Mouse (Mus musculus) lung, postnatal 10 days (tissue): ENCODE results near the gene Polr3a.

Source experiments
- DNase-seq: peaks from one replicate; pipeline ENCODE4 v3.0.0; 2021

Polr3a gene

GRCm38 (mm10) chr14:24486773-24487227, at the start of gene Polr3a, which contains the start of gene Rps24:
Gene Polr3a (minus strand): TSS chr14:24487058.
Gene Rps24 (plus strand): TSS chr14:24487125.
- peak; percentile 93 for DNase-seq

GRCm38 (mm10) chr14:24534865-24535545, 48.1 kb upstream of the Polr3a start:
- DNase-seq, result no peak

- DNase-seq, result no peak
Observed at GRCm38 (mm10) chr14:24530228-24530627, 43.4 kb upstream of the Polr3a start.

GRCm38 (mm10) chr14:24526440-24526839, 39.6 kb upstream of the Polr3a start:
- no peak for DNase-seq

DNA sequence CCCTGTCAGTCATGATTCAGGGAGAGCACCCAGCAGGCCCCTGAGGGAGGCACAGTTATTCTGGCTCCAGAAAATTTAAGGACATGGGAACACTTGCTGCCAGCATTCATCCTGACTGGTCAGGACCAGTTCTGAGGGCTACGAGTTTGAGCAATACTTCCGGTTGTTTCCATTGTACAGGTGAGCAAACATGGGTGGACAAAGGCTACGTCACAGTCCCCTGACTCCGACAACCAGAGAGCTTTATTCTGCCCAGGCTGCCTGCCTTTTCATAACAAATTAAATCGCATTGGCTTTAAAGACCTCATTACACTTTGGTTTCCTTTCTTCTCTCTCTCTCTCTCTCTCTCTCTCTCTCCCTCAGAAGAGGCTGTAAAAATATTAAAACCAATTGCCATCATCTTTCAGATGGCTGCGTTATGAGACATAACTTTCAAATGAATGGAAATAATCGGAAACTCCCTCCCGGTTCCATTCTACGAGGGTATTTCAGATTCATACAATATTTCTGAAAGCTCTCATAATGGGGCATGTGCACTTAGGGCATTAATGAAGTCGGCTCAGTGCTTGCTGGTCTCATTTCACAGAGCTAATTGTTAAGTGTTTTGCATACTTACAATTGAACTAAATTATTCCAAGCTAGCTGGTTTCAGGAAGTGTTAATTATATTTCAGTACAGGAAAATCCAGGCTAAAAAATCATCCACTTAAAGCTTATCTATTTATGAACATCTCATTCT, 39.0 kb upstream of the Polr3a start:
- DNase-seq, result no peak

DNA sequence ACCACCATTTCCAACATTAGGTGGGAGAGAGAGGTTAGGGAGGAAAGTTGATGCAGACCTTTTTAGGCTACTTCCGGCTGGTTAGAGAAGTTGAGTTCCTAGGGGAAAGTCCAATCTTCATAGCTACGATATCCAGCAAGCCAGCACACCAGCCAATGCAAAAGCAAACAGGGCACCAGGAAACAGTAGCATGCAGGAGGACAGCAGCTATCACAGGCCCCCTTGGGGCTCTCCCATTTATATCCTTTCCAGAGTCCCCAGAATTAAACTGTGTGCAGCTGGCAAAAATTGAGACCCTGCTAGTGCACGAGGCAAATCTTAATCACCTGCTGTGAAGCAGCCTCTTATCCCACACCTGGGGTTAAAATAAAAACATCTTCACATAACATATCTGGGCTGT, 38.3 kb upstream of the Polr3a start:
- no peak for DNase-seq

DNA sequence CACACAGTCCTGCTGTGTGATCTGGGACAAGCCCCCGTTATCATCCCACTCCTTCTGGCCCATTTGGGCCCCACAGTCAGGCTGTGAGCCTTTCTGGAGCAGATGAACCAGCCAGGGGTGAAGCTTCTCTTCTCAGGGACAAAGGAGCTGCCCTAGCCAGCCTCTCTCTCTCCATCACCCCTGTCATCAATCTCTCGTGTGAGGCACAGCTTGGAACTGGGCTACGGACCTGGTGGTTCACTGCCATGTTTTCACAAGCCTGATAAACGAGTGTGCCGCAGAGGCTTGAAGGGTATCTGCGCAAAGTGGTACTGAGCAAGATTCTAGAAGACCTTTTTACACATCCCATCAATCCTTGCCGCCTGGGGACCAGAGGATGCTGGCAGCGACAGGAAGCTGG, 34.7 kb upstream of the Polr3a start:
- DNase-seq, result no peak

- DNase-seq, result no peak
Observed at GRCm38 (mm10) chr14:24512527-24513161, 25.8 kb upstream of the Polr3a start.

DNA sequence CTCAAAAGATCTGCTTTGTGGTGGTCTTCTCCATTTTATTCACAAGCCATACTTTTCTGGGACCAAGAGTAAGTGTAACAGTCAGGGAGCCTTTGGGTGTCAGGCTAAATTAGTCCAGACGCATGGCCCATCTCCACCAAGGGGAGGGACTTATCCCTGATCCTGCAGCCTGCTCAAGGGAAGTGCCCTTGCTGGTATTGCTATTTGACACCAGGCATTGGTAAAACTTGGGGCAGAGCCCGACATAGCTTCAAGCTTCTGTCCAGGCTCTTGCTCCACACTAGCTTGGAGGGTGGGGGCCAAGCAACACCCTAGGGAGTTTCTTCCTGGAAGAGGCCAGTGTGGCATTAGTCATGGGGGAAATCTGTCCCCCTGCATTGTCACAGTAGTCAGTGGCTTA, 23.8 kb upstream of the Polr3a start:
- DNase-seq, result no peak

- DNase-seq, result no peak
Observed at GRCm38 (mm10) chr14:24510218-24510617, 23.4 kb upstream of the Polr3a start.

DNA sequence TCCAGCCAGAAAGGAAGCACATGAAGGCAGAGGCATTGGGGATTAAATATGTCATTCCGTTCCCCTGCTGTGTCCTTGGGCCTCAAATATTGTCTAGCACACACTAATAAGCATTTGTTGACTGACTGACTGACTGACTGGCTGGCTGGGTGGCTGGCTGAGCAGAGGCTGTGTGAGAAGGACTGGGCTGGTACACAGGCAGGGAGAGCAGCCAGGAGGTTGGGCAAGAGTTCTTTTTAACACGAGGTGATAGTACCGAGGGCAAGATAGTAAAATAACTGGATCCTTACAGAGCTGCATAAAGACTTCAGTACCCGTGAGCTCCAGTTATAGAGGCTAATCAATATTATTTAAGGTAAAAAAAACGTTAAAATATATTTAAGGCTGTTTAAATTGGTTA, 22.7 kb upstream of the Polr3a start:
- no peak for DNase-seq

DNA sequence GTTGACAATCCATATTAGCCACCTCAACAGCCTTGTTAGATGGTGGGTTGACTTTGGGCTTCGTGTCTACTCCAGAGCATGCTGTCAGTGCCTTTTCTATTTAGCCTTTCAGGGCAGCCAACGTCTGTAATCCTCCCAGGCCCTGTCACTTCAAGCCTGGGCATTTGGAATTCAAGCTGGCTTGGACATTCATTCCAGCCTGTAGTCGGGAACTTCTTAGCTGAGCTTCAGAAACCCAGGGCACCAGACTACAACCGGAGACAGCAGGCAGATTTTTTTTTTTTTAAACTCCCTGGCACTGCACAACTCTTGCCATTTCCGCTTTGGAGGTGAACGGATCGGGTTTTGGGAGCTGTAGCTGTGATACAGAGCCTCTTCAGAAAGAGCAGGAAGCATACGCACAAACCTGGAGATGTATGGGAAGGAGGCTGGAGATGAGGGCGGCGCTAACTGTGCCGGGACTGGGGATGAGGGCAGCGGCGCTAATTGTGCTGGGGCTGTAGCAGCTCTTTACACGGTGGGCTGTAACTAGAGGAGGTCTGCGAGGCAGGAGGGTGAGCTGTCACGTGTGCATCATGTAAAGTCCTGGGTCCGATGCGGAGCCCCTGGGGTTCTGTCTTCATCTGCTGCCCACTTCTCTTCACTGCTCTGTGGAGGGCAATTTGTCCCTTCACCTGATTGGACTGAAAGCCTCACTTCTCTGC, 21.4 kb upstream of the Polr3a start:
- DNase-seq, result no peak

GRCm38 (mm10) chr14:24507452-24508069, 20.7 kb upstream of the Polr3a start:
- DNase-seq, result no peak

DNA sequence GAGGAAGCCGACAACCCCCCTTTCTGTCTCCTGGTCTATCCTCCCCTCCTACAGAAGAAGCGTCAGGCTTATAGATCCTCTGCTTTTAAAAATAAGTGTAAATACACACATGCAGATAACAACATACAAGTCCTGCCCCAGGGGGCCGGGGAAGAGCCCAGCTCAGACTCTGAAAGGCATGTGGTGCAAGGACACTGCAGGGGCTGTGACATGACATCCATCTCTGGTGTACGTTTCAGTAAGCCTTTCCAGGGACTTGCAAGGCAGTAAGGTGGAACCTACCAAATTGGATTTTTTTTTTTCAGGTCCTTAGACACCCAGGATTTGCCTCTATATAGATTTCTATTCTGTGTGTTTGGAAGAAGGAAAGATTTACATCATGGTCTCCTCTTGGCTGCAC, 14.4 kb upstream of the Polr3a start:
- no peak for DNase-seq

GRCm38 (mm10) chr14:24500845-24501186, 14.0 kb upstream of the Polr3a start:
- no peak for DNase-seq

- peak; percentile 92 for DNase-seq
Observed at GRCm38 (mm10) chr14:24500091-24500844, 13.4 kb upstream of the Polr3a start.

DNA sequence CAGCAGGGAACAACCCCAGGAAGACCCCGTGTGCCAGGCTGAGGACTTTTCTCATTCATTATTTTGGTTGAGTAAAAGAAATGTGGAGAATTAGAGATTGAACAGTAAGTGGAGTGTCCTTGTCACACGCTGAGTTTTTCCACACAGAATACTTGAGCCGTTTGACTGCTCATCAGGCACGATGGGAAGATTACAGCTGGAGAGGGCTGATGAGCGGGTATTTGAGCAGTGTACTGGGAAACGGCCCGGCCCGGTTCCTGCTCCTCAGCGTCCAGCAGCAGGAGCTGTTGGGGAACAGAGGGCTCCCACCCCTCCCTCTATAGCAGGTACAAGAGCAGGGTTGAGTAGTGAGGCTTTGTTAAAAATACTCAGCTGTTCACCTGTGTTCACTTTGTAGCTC, 12.6 kb upstream of the Polr3a start:
- DNase-seq, result no peak

DNA sequence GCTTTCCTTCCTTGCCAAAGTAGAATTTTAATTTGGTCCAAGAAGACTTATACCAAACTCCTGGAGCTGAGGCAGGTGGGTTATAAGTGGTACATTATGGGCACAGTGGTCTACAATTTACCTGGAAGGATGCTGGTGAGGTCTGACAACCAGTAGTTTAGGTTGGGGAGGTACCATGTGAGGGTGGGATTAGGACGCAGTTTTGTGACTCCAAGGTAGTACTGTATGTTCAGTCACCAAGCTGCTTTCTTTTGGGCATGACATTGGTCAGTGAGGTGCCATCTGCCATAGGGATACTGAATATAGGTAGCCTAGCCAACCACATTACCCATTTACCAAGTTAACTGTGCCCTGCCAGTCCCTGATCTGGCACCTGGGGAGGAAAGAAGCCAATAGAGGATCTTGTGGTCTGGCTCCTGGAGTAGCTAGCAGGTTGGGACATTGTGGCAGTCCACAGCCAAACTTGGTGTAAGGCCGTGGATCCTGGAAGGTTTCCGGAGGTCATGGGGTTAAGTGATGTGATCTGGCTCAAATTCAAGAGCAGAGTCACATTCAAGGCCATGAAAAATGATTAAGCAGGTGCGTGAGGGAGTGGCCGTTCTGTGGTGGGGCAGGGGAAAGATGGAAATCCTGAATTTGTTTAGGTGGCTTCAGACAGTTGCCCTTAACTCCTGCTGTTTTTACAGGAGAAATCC, 11.8 kb upstream of the Polr3a start:
- DNase-seq, result no peak

DNA sequence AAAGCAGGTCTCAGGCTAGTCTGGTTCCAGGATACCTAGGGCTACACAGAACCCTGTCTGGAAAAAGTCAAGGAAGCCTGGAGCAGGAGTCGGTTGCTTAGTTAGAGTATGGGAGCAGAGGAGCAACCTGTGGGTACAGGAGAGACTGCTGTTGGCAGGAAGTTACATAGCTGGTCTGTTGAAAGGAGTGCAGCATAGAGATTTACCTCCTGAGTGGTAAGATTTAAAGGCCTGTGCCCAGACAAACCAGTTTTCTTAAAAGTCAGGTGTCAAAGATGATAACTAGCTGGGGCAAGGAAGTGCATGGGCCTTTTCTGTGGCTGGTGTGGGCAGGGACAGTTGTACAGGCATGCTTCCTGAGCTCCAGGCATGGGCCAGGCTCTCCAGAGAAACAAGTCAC, 10.6 kb upstream of the Polr3a start:
- DNase-seq, result no peak

GRCm38 (mm10) chr14:24496507-24496906, 9.6 kb upstream of the Polr3a start:
- no peak for DNase-seq

GRCm38 (mm10) chr14:24493256-24493655, 6.4 kb upstream of the Polr3a start:
- DNase-seq, result no peak
